Mouse (Mus musculus): ENCODE measurements at regions not wholly inside any gene's neighbourhood (a gene's known extent, or its start where the extent isn't known, plus 50 kb on each side); places are given as distances from the start of the nearest gene placed in this dataset.

GRCm38 (mm10) chr19:35114313-35114712 is 192.2 kb downstream of the Kif20b start:
- Histone ChIP-seq H3K9me3 (replicated peaks; ENCODE audit: insufficient read depth, low read length) (no peaks in the 10 kb centered on the region), H3K36me3 (ENCODE audit: control insufficient read depth in 1 of 2, insufficient read depth in 2 of 2, low read length in 2 of 2) (no peaks in the 10 kb centered on the region), H3K79me2 (ENCODE audit: control insufficient read depth, insufficient read depth, low read length, poor library complexity) (no peaks in the 10 kb centered on the region), H3K27ac (ENCODE audit: control insufficient read depth, low read depth, low read length) (no peak overlapping the region), H3K4me3 (ENCODE audit: control insufficient read depth in 1 of 2, insufficient read depth in 1 of 2, low read depth in 2 of 2, low read length in 2 of 2) (no peak overlapping the region), H3K27me3 (ENCODE audit: control insufficient read depth in 1 of 2, insufficient read depth in 2 of 2, low read length in 2 of 2) (peaks cover 0 to 2% of the 10 kb centered on the region in 2 experiments; a peak in 2 of 4 replicates), H3K4me1 (ENCODE audit: control insufficient read depth in 1 of 2, insufficient read depth in 2 of 2, low read length in 2 of 2) (no peaks in the 10 kb centered on the region), H3K9ac (ENCODE audit: control insufficient read depth, low read depth, low read length, poor library complexity, severe bottlenecking) (no peak overlapping the region)
- no peak for DNase-seq (ENCODE audit: low read depth, low spot score)
- TF ChIP-seq GATA1 (IDR thresholded peaks at IDR 0.05; ENCODE audit: low read depth, low read length) (no peak), USF1 (IDR thresholded peaks at IDR 0.05; ENCODE audit: low read depth, low read length) (no peak), SIN3A (IDR thresholded peaks at IDR 0.05; ENCODE audit: low read length) (no peak), CHD1 (IDR thresholded peaks at IDR 0.05; ENCODE audit: low read depth, low read length) (no peak), MXI1 (IDR thresholded peaks at IDR 0.05; ENCODE audit: low read depth, low read length) (no peak), SMC3 (IDR thresholded peaks at IDR 0.05; ENCODE audit: low read depth, low read length) (no peak), RCOR1 (IDR thresholded peaks at IDR 0.05; ENCODE audit: low read depth, low read length) (no peak)

- H3K9ac ChIP-seq (ENCODE audit: control insufficient read depth, low read depth, low read length, poor library complexity, severe bottlenecking), result no peak overlapping the region
- peaks cover 0 to 5% of the 10 kb centered on the region in 2 experiments; a peak in 2 of 4 replicates for H3K36me3 ChIP-seq (ENCODE audit: control insufficient read depth in 1 of 2, insufficient read depth in 2 of 2, low read length in 2 of 2)
- 0 out of 4 replicates have a peak, but pooled peaks of 1 of the 2 experiments have one; percentile 5 for TF ChIP-seq EP300 (IDR thresholded peaks at IDR 0.05; ENCODE audit: low read depth in 1 of 2, low read length in 2 of 2)
- TF ChIP-seq ZNF384 (IDR thresholded peaks at IDR 0.05; ENCODE audit: low read depth, low read length), result peak; percentile 69; the same call in 1 of the 2 replicates
- TF ChIP-seq SMC3 (IDR thresholded peaks at IDR 0.05; ENCODE audit: low read depth, low read length), result peak; percentile 96
- TF ChIP-seq MAX (IDR thresholded peaks at IDR 0.05; ENCODE audit: low read length), result no peak
- peak; percentile 94 for TF ChIP-seq ZC3H11A (IDR thresholded peaks at IDR 0.05; ENCODE audit: low read depth, low read length)
- peak; percentile 41; the same call in 1 of the 2 replicates for TF ChIP-seq JUND (IDR thresholded peaks at IDR 0.05; ENCODE audit: low read depth, low read length)
- 0 out of 2 replicates have a peak, but pooled peaks have one; percentile 31 for TF ChIP-seq BHLHE40 (IDR thresholded peaks at IDR 0.05; ENCODE audit: borderline replicate concordance, low read depth, low read length)
- TF ChIP-seq CTCF (IDR thresholded peaks at IDR 0.05 in 2 of 3, conservative IDR thresholded peaks at IDR 0.05 in 1 of 3; ENCODE audit: control insufficient read depth in 1 of 3, insufficient read depth in 1 of 3, low read depth in 2 of 3, low read length in 3 of 3, poor library complexity in 1 of 3, severe bottlenecking in 1 of 3), result peak in 2 of 3 experiments; percentile 31 to 84; a peak in 4 of 6 replicates
- no peak for TF ChIP-seq USF2 (IDR thresholded peaks at IDR 0.05; ENCODE audit: borderline replicate concordance in 1 of 2, insufficient read depth in 1 of 2, low read depth in 1 of 2, low read length in 2 of 2)
- TF ChIP-seq RAD21 (IDR thresholded peaks at IDR 0.05; ENCODE audit: low read depth, low read length), result peak; percentile 99
- H3K79me2 ChIP-seq (ENCODE audit: control insufficient read depth, insufficient read depth, low read length, poor library complexity), result no peaks in the 10 kb centered on the region
- H3K27me3 ChIP-seq (ENCODE audit: control insufficient read depth in 1 of 2, insufficient read depth in 2 of 2, low read length in 2 of 2), result no peaks in the 10 kb centered on the region
- no peak overlapping the region for H3K4me3 ChIP-seq (ENCODE audit: control insufficient read depth in 1 of 2, insufficient read depth in 1 of 2, low read depth in 2 of 2, low read length in 2 of 2)
- H3K27ac ChIP-seq (ENCODE audit: control insufficient read depth, low read depth, low read length), result no peak overlapping the region
- H3K9me3 ChIP-seq (replicated peaks; ENCODE audit: insufficient read depth, low read length), result no peaks in the 10 kb centered on the region
- peak; percentile 64 for DNase-seq (ENCODE audit: low read depth, low spot score)
- peaks cover 0 to 6% of the 10 kb centered on the region in 2 experiments; a peak in 1 of 4 replicates for H3K4me1 ChIP-seq (ENCODE audit: control insufficient read depth in 1 of 2, insufficient read depth in 2 of 2, low read length in 2 of 2)
Observed at GRCm38 (mm10) chr19:35125278-35125677, 203.1 kb downstream of the Kif20b start.
